Mouse (Mus musculus): ENCODE data around the gene Cbx7. TPM values are rescaled to one million over a fixed set of nuclear protein-coding genes. Genes with fewer than 3 reads are reported as not detected.
"Not testable (repeated sequence)": the region's sequence is repeated elsewhere in the genome, so short reads cannot be mapped to it uniquely, and the experiment has no call there.

The Cbx7 gene
- polyA plus RNA-seq, 1 experiment from 2014 or later: 1.8 TPM

DNA sequence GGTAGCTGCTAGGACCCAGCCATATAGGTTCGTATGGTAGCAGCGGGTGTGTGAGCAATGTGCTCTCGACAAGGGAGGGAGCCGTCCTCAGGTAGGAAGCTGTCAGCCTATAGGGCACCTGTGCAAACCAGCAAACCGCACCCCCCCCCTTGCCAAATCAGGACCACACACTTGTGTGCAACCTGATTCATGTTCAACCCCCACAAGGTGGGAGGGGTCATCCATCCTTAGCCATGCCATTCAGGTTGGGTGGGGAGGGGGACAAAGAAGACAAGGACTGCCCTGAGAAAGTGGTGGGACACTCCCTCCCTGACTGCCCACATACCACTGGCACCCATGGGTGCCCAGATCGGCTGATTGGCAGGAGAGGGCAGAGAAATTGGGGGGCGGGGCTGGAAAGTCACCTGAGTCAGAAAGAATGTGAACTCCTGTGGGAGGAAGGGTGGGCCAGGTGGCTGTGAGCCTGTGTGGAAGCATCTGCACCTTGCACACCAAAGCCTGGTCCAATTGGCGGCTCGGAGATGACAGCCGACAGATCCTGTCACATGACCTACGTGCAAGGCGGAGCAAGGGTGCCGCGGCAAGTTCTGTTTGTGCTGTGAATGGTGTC is 53.7 kb downstream of the Cbx7 start:
- Histone ChIP-seq H3K36me3 (ENCODE audit: control insufficient read depth, insufficient read depth, low read length) (no peaks in the 10 kb centered on the region; the same call in 1 of the 2 replicates), H3K9ac (ENCODE audit: low read length) (no peak overlapping the region), H3K4me2 (ENCODE audit: low read depth) (no peak overlapping the region), H3K4me1 (ENCODE audit: control insufficient read depth, insufficient read depth, low read length) (no peaks in the 10 kb centered on the region), H3K27ac (ENCODE audit: low read depth, low read length) (no peak overlapping the region), H3K27me3 (ENCODE audit: control insufficient read depth, insufficient read depth, low read length) (no peaks in the 10 kb centered on the region), H3K4me3 (ENCODE audit: low read depth, low read length) (no peak overlapping the region), H3K9me3 (ENCODE audit: control insufficient read depth, low read length) (no peaks in the 10 kb centered on the region)
- no peak for DNase-seq (ENCODE audit: low spot score)
- ATAC-seq (ENCODE audit: insufficient read depth, low FRiP score, low TSS enrichment): no peak
- 97% methylated on average over 14 of the region's 14 CpGs for WGBS

DNA sequence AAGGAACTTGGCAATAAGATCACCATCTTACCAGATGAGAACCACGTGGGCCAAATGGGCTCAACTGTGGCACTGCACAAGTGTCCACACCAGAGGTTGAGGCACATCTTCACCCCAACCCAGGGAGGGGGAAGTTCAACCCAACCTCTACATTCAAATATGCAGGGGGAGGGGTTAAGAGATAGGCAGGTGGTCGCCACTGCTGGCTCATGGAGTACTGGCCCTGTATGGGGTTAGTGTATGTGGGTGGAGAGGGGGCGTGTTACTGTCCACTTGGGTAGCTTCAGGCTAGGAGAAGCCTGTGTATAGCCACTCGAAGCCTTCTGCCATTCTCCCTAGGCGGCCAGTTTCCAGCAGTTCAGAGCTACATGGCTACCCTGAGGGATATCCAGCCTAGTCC is 54.8 kb downstream of the Cbx7 start:
- DNase-seq (ENCODE audit: low spot score): no peak
- Histone ChIP-seq H3K4me3 (ENCODE audit: low read depth, low read length) (no peak overlapping the region), H3K27ac (ENCODE audit: low read depth, low read length) (no peak overlapping the region), H3K9me3 (ENCODE audit: control insufficient read depth, low read length) (no peaks in the 10 kb centered on the region), H3K27me3 (ENCODE audit: control insufficient read depth, insufficient read depth, low read length) (no peaks in the 10 kb centered on the region), H3K4me1 (ENCODE audit: control insufficient read depth, insufficient read depth, low read length) (no peaks in the 10 kb centered on the region), H3K4me2 (ENCODE audit: low read depth) (no peak overlapping the region), H3K9ac (ENCODE audit: low read length) (no peak overlapping the region), H3K36me3 (ENCODE audit: control insufficient read depth, insufficient read depth, low read length) (no peaks in the 10 kb centered on the region; the same call in 1 of the 2 replicates)
- ATAC-seq (ENCODE audit: insufficient read depth, low FRiP score, low TSS enrichment): no peak
- WGBS: 74% methylated on average over 5 of the region's 5 CpGs

DNA sequence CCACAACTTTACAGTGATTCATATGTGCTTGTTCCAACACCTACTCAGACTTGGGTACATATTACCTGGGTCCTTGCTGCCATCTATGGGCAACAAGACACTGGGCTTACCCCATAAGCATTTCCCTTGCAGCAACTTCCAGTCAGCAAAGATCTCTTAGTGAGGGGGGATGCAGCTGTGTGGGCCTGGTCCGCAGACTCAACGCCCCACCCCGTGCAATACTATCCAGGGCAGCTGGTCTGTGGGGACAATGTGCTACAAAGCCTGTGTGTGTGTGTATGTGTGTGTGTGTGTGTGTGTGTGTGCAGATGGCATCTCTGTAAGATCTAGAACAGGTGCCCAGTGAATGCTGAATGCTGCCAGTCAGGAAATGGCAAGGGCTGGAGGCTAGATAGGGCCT is 56.6 kb downstream of the Cbx7 start:
- Histone ChIP-seq H3K4me2 (ENCODE audit: low read depth) (no peak overlapping the region), H3K9ac (ENCODE audit: low read length) (no peak overlapping the region), H3K4me3 (ENCODE audit: low read depth, low read length) (no peak overlapping the region), H3K9me3 (ENCODE audit: control insufficient read depth, low read length) (no peaks in the 10 kb centered on the region), H3K36me3 (ENCODE audit: control insufficient read depth, insufficient read depth, low read length) (no peaks in the 10 kb centered on the region; the same call in 1 of the 2 replicates), H3K4me1 (ENCODE audit: control insufficient read depth, insufficient read depth, low read length) (no peaks in the 10 kb centered on the region), H3K27me3 (ENCODE audit: control insufficient read depth, insufficient read depth, low read length) (no peaks in the 10 kb centered on the region), H3K27ac (ENCODE audit: low read depth, low read length) (no peak overlapping the region)
- no peak for ATAC-seq (ENCODE audit: insufficient read depth, low FRiP score, low TSS enrichment)
- WGBS: 90% methylated on average over 3 of the region's 3 CpGs
- no peak for DNase-seq (ENCODE audit: low spot score)

DNA sequence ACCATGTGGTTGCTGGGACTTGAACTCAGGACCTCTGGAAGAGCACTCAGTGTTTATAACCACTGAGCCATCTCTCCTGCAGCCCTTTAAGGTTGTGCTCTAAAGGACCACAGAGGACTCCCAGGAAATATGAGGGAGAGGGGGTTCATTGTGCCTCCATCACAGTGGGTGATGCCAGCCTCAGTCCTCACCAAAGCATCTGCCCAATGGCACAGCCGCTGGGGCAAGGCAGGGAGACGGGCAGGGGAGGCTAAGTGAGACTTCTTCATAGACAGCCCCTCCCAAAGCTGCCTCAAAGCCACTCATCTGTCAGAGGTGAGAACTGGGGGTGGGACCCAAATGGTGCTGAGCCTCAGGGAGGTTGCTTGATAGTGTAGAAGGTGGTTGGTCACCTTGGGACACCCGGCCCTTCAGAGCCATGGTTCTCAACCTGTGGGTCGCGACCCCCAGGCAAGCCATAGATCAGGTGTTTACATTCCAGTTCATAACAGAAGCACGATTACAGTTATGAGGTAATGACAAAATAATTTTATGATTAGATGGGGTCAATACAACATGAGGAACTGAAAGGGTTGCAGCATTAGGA is 57.1 kb downstream of the Cbx7 start:
- ATAC-seq (ENCODE audit: insufficient read depth, low FRiP score, low TSS enrichment): no peak
- Histone ChIP-seq H3K4me1 (ENCODE audit: control insufficient read depth, insufficient read depth, low read length) (no peaks in the 10 kb centered on the region), H3K27ac (ENCODE audit: low read depth, low read length) (no peak overlapping the region), H3K36me3 (ENCODE audit: control insufficient read depth, insufficient read depth, low read length) (no peaks in the 10 kb centered on the region; the same call in 1 of the 2 replicates), H3K27me3 (ENCODE audit: control insufficient read depth, insufficient read depth, low read length) (no peaks in the 10 kb centered on the region), H3K9ac (ENCODE audit: low read length) (no peak overlapping the region), H3K4me2 (ENCODE audit: low read depth) (no peak overlapping the region), H3K4me3 (ENCODE audit: low read depth, low read length) (no peak overlapping the region), H3K9me3 (ENCODE audit: control insufficient read depth, low read length) (no peaks in the 10 kb centered on the region)
- no peak for DNase-seq (ENCODE audit: low spot score)
- WGBS: 88% methylated on average over 6 of the region's 6 CpGs

DNA sequence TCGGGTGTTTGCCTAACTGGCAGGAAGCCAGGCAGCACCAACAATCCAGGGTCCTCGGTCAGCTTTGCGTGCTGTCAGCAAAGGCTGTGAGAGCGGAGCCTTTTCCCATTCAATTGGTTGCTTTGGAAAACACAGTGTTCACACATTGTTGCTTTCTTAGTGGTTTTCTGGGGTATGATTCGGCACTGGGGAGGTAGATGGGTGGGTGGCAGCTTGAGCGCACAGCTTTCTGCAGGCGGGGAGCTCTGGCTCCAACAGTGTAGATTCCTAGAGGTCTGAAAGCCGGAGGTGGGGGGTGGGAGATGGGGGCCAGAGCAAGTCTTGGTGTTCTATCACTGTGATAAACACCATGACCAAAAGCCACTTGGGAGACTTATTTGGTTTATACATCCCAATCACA is 59.6 kb downstream of the Cbx7 start:
- no peak overlapping the region for H3K9ac ChIP-seq (ENCODE audit: low read length)
- 90% methylated on average over 8 of the region's 8 CpGs for WGBS
- ATAC-seq (ENCODE audit: insufficient read depth, low FRiP score, low TSS enrichment) (no peak), DNase-seq (ENCODE audit: low spot score) (no peak)
- H3K4me1 ChIP-seq (ENCODE audit: control insufficient read depth, insufficient read depth, low read length): no peaks in the 10 kb centered on the region
- no peaks in the 10 kb centered on the region for H3K36me3 ChIP-seq (ENCODE audit: control insufficient read depth, insufficient read depth, low read length)
- no peak overlapping the region for H3K4me3 ChIP-seq (ENCODE audit: low read depth, low read length)
- H3K27ac ChIP-seq (ENCODE audit: low read depth, low read length): no peak overlapping the region
- no peaks in the 10 kb centered on the region for H3K9me3 ChIP-seq (ENCODE audit: control insufficient read depth, low read length)
- no peaks in the 10 kb centered on the region for H3K27me3 ChIP-seq (ENCODE audit: control insufficient read depth, insufficient read depth, low read length)
- no peak overlapping the region for H3K4me2 ChIP-seq (ENCODE audit: low read depth)

DNA sequence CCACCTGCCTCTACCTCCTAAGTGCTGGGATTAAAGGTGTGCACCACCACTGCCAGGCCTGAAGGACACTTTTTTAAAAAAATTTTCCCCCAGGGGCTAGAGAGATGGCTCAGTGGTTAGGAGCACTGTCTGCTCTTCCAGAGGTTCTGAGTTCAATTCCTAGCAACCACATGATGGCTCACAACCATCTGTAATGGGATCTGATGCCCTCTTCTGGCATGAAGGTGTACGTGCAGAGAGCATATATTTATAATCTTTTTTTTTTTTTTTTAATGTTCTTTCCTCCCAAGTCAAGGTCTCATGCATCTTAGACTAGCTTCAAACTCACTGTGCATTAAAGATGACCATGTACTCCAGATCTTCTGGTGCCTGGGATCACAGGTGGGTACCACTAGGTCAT is 60.1 kb downstream of the Cbx7 start:
- ATAC-seq (ENCODE audit: insufficient read depth, low FRiP score, low TSS enrichment); H3K4me3 ChIP-seq (ENCODE audit: low read depth, low read length); H3K4me2 ChIP-seq (ENCODE audit: low read depth); H3K9me3 ChIP-seq (ENCODE audit: control insufficient read depth, low read length); H3K36me3 ChIP-seq (ENCODE audit: control insufficient read depth, insufficient read depth, low read length); H3K4me1 ChIP-seq (ENCODE audit: control insufficient read depth, insufficient read depth, low read length); H3K27ac ChIP-seq (ENCODE audit: low read depth, low read length); H3K27me3 ChIP-seq (ENCODE audit: control insufficient read depth, insufficient read depth, low read length); DNase-seq (ENCODE audit: low spot score); H3K9ac ChIP-seq (ENCODE audit: low read length): not testable (repeated sequence)
- WGBS: 63% methylated on average over 1 of the region's 1 CpGs

DNA sequence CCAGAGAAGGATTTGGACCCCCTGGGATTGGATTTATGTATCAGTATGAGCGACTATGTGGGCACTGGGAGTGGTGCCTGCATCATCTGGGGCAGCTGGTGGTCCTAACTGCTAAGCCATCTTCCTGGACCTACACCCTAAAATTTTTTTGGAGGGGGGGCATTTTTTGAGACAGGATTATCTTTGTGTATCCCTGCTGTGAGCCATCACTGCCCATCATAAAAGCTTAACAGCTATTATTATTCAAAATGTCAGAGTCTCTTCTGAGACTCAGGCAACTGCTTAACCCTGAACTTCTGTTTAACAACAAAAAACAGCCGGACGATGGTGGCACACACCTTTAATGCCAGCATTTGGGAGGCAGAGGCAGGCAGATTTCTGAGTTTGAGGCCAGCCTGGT is 61.9 kb downstream of the Cbx7 start:
- WGBS: 96% methylated on average over 3 of the region's 3 CpGs
- not testable (repeated sequence) for H3K4me1 ChIP-seq (ENCODE audit: control insufficient read depth, insufficient read depth, low read length); H3K27ac ChIP-seq (ENCODE audit: low read depth, low read length); H3K9ac ChIP-seq (ENCODE audit: low read length); H3K27me3 ChIP-seq (ENCODE audit: control insufficient read depth, insufficient read depth, low read length); H3K4me3 ChIP-seq (ENCODE audit: low read depth, low read length); ATAC-seq (ENCODE audit: insufficient read depth, low FRiP score, low TSS enrichment); H3K36me3 ChIP-seq (ENCODE audit: control insufficient read depth, insufficient read depth, low read length); DNase-seq (ENCODE audit: low spot score); H3K4me2 ChIP-seq (ENCODE audit: low read depth); H3K9me3 ChIP-seq (ENCODE audit: control insufficient read depth, low read length)

DNA sequence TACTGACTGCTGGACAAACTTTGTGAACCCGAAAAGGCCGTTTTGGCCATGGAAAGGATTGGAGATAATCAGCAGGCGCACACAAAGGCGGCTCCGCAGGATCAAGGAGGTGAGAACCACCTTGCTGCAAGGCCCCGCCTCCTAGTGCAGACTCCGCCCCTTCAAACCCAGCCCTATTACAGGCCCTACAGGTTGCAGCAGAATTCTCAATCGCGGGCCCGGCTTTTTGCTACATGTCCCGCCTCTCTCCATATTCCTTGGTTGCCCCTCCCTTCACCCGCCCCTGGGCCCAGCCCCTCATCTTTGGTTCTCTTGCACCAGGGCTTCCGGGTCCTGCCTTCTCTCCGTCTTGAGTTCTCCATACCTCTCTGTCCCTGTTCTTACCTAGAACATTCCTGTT is 64.1 kb downstream of the Cbx7 start:
- ATAC-seq (ENCODE audit: insufficient read depth, low FRiP score, low TSS enrichment) (no peak), DNase-seq (ENCODE audit: low spot score) (no peak)
- Histone ChIP-seq H3K9me3 (ENCODE audit: control insufficient read depth, low read length) (no peaks in the 10 kb centered on the region), H3K36me3 (ENCODE audit: control insufficient read depth, insufficient read depth, low read length) (no peaks in the 10 kb centered on the region), H3K4me1 (ENCODE audit: control insufficient read depth, insufficient read depth, low read length) (no peaks in the 10 kb centered on the region), H3K9ac (ENCODE audit: low read length) (no peak overlapping the region), H3K4me2 (ENCODE audit: low read depth) (no peak overlapping the region), H3K4me3 (ENCODE audit: low read depth, low read length) (no peak overlapping the region), H3K27me3 (ENCODE audit: control insufficient read depth, insufficient read depth, low read length) (no peaks in the 10 kb centered on the region), H3K27ac (ENCODE audit: low read depth, low read length) (no peak overlapping the region)
- WGBS: 46% methylated on average over 14 of the region's 14 CpGs

DNA sequence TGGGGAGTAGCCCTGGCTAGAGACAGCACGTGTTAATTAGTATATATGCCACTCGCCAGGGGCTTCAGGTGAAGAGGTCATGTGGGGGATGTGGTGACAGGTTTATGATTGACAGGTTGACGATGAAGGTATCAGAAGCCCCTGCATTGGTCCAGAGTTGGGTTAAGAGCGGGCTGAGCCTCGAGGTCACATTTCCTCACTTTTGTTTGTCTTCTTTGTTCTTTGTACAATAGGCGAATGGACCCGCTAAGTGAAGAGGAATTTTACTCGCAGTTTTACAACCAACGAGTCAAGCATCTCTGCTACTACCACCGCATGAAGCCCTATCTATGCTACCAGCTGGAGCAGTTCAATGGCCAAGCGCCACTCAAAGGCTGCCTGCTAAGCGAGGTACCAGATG is 65.7 kb downstream of the Cbx7 start:
- no peak for ATAC-seq (ENCODE audit: insufficient read depth, low FRiP score, low TSS enrichment)
- Histone ChIP-seq H3K27me3 (ENCODE audit: control insufficient read depth, insufficient read depth, low read length) (no peaks in the 10 kb centered on the region), H3K27ac (ENCODE audit: low read depth, low read length) (no peak overlapping the region), H3K4me3 (ENCODE audit: low read depth, low read length) (no peak overlapping the region), H3K4me2 (ENCODE audit: low read depth) (no peak overlapping the region), H3K4me1 (ENCODE audit: control insufficient read depth, insufficient read depth, low read length) (no peaks in the 10 kb centered on the region), H3K9me3 (ENCODE audit: control insufficient read depth, low read length) (no peaks in the 10 kb centered on the region), H3K36me3 (ENCODE audit: control insufficient read depth, insufficient read depth, low read length) (no peaks in the 10 kb centered on the region), H3K9ac (ENCODE audit: low read length) (no peak overlapping the region)
- DNase-seq (ENCODE audit: low spot score): no peak
- 40% methylated on average over 12 of the region's 12 CpGs for WGBS

Measured in neural tube, embryonic 11.5 days (tissue).